Mouse (Mus musculus) small intestine, adult 2 months (tissue): ENCODE measurements around the gene Nop10.

Experiments
- CTCF ChIP-seq: fragments of 200-500 bp; IDR thresholded peaks from 2 replicates; pipeline ENCODE4 v1.5.1; 2012; ENCODE audit warnings: low read depth, mild to moderate bottlenecking, control low read depth, inconsistent platforms, low read length, moderate library complexity, mixed read lengths; ENCODE audit not compliant: insufficient replicate concordance, insufficient read length; ENCODE audit errors: extremely low read depth
- POLR2A ChIP-seq: fragments of 200-500 bp; IDR thresholded peaks from 2 replicates; pipeline ENCODE4 v1.6.1; 2012; ENCODE audit warnings: low read depth, mild to moderate bottlenecking, control low read depth, inconsistent platforms, low read length, moderate library complexity

GRCm38 (mm10) chr2:112308671-112309070 lies 46.9 kb downstream of the Nop10 start:
- TF ChIP-seq POLR2A (no peak), CTCF (no peak)
